Comparison of ENCODE assay signal across 10 mouse cellular contexts in the genomic region with DNA sequence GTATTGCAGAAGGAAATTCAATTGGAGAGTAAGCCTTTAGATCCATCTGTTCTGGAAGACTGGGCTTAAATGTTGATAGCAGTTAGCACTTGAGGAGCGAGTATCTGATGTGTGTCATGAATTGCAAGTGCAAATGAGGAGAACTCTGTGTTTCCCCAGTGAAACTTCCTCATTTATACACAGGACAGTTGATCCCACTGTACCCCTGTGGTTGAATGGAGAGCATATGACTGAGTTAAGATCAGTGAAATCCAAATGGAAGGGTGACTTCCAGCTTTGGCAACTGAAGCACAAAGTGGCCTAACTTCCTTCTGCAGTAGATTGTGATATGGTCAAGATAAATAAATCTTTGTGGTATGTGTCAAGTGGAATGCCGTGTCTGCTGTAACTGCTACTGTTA.
"Had no signal": no experiment of that assay in that cellular context is flagged by ENCODE, and none has a peak within 500 bp of the region (broad histone marks: within the 10 kb centered on the region; RNA-seq: fewer than 3 reads in every experiment).

No protein-coding gene starts in this region.

- ATAC-seq: liver, postnatal 0 days; midbrain, embryonic 13.5 days; midbrain, embryonic 15.5 days had no signal

- DNase-seq: liver, postnatal 0 days; lung, adult 2 months; lung, postnatal 10 days; lung, postnatal 4 days; right cerebral cortex, postnatal 14 days; thymus, adult 2 months; thymus, postnatal 25 days; thymus, postnatal 4 days had no signal
